11 mouse cellular contexts compared by ENCODE assay signal in the genomic region with DNA sequence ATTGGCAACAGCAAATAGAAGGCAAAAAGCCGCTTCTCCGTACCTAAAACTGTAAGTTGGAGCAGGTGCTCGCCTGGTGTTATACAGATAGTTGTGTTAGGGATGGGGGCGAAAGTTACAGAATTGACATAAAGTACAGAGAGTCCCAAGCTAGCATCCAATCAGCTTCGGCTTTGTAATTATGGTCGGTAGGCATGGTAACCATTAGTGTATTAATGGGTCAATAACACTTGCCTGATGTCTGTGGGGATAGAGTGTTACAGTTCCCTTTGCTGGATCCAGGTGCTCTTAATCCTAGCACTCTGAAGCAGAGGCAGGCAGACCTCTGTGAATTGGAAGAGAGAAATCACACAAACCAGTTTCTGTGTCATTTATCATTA. TPM values are rescaled to one million over a fixed set of nuclear protein-coding genes. Genes with fewer than 3 reads are reported as not detected.
DNase-seq lines count a peak whose midpoint lies in the region; ATAC-seq lines count a peak whose summit lies in the region.
"Had no signal": no experiment of that assay in that cellular context is flagged by ENCODE, and none has a peak within 500 bp of the region (broad histone marks: within the 10 kb centered on the region; RNA-seq: fewer than 3 reads in every experiment).

No protein-coding gene starts in this region.

- no peak for DNase-seq in lung, postnatal 25 days (ENCODE audit: low spot score)
- DNase-seq in gastrocnemius, postnatal 36 days = no peak
- no peak for DNase-seq in left cerebral cortex, postnatal 25 days (ENCODE audit: low spot score in 2 of 2)
- no peak for DNase-seq in adrenal gland, postnatal 4 days (ENCODE audit: low spot score in 2 of 2)
- DNase-seq: kidney, adult 8-10 months had no signal

- intact Hi-C loops in gastrocnemius, postnatal 36 days (cut with DNase I) = loop anchor here (10.0 kb wide), 1 partner anchor 392 kb away; no protein-coding TSS in a partner anchor
- intact Hi-C loops in left cerebral cortex, postnatal 25 days (cut with DNase I) = no loop called here

- H3K27me3 ChIP-seq in lung, embryonic 15.5 days = no peaks in the 10 kb centered on the region
- H3K27me3 ChIP-seq in forebrain, embryonic 12.5 days = no peaks in the 10 kb centered on the region
- no peaks in the 10 kb centered on the region for H3K27me3 ChIP-seq in intestine, embryonic 15.5 days (replicated peaks)
- no peaks in the 10 kb centered on the region for H3K27me3 ChIP-seq in neural tube, embryonic 13.5 days

- H3K4me2 ChIP-seq in lung, embryonic 15.5 days = peak overlapping the region; percentile 71
- peak overlapping the region; percentile 63 for H3K4me2 ChIP-seq in forebrain, embryonic 12.5 days
- peak overlapping the region; percentile 62 for H3K4me2 ChIP-seq in intestine, embryonic 15.5 days (replicated peaks)
- peak overlapping the region; percentile 58 for H3K4me2 ChIP-seq in neural tube, embryonic 13.5 days

- no peaks in the 10 kb centered on the region for H3K36me3 ChIP-seq in lung, embryonic 15.5 days
- no peaks in the 10 kb centered on the region for H3K36me3 ChIP-seq in forebrain, embryonic 12.5 days (replicated peaks)
- H3K36me3 ChIP-seq in intestine, embryonic 15.5 days = no peaks in the 10 kb centered on the region
- H3K36me3 ChIP-seq in neural tube, embryonic 13.5 days = no peaks in the 10 kb centered on the region

- ATAC-seq in lung, embryonic 15.5 days (ENCODE audit: borderline replicate concordance, extremely low read depth, low FRiP score, low TSS enrichment) = no peak
- ATAC-seq in forebrain, embryonic 12.5 days (ENCODE audit: low FRiP score) = no peak
- no peak for ATAC-seq in intestine, embryonic 15.5 days
- ATAC-seq in neural tube, embryonic 13.5 days (ENCODE audit: low read depth) = no peak

- no peak overlapping the region for H3K27ac ChIP-seq in lung, embryonic 15.5 days
- H3K27ac ChIP-seq in forebrain, embryonic 12.5 days = peak overlapping the region; percentile 83; the same call in 1 of the 2 replicates
- peak overlapping the region; percentile 59; the same call in 1 of the 2 replicates for H3K27ac ChIP-seq in intestine, embryonic 15.5 days
- peak overlapping the region; percentile 84; the same call in 1 of the 2 replicates for H3K27ac ChIP-seq in neural tube, embryonic 13.5 days (replicated peaks)

- WGBS in lung, embryonic 15.5 days = 85% methylated on average over 6 of the region's 6 CpGs
- WGBS in forebrain, embryonic 12.5 days = 81% methylated on average over 6 of the region's 6 CpGs
- 82% methylated on average over 6 of the region's 6 CpGs for WGBS in intestine, embryonic 15.5 days
- 87% methylated on average over 6 of the region's 6 CpGs for WGBS in neural tube, embryonic 13.5 days

- no peak overlapping the region for H3K9ac ChIP-seq in lung, embryonic 15.5 days
- H3K9ac ChIP-seq in forebrain, embryonic 12.5 days = no peak overlapping the region
- H3K9ac ChIP-seq in intestine, embryonic 15.5 days = no peak overlapping the region
- no peak overlapping the region for H3K9ac ChIP-seq in neural tube, embryonic 13.5 days

- H3K4me3 ChIP-seq in lung, embryonic 15.5 days = peak overlapping the region; percentile 69; the same call in 1 of the 2 replicates
- H3K4me3 ChIP-seq in forebrain, embryonic 12.5 days (replicated peaks) = peak overlapping the region; percentile 74
- H3K4me3 ChIP-seq in intestine, embryonic 15.5 days (replicated peaks) = peak overlapping the region; percentile 61; the same call in 1 of the 2 replicates
- peak overlapping the region; percentile 78 for H3K4me3 ChIP-seq in neural tube, embryonic 13.5 days

- H3K9me3 ChIP-seq in lung, embryonic 15.5 days = no peaks in the 10 kb centered on the region
- no peaks in the 10 kb centered on the region for H3K9me3 ChIP-seq in forebrain, embryonic 12.5 days
- no peaks in the 10 kb centered on the region for H3K9me3 ChIP-seq in intestine, embryonic 15.5 days
- H3K9me3 ChIP-seq in neural tube, embryonic 13.5 days = no peaks in the 10 kb centered on the region

- peaks cover 11% of the 10 kb centered on the region for H3K4me1 ChIP-seq in lung, embryonic 15.5 days
- H3K4me1 ChIP-seq in forebrain, embryonic 12.5 days = peaks cover 15% of the 10 kb centered on the region
- peaks cover 9% of the 10 kb centered on the region; the same call in 1 of the 2 replicates for H3K4me1 ChIP-seq in intestine, embryonic 15.5 days (replicated peaks)
- H3K4me1 ChIP-seq in neural tube, embryonic 13.5 days (replicated peaks) = peaks cover 12% of the 10 kb centered on the region

RNA-seq across cellular contexts. Expression of gene Klrb1b, which starts 10.8 kb away (rescaled TPM):
- 0.16 and 0.18 TPM in 2 replicates for polyA plus RNA-seq in lung, embryonic 15.5 days (2015; fragmentation: Nextera tagmentation; extraction: Ambion mirVana)
- not detected in 2 replicates for polyA plus RNA-seq in forebrain, embryonic 12.5 days (2016; fragmentation: Nextera tagmentation; extraction: Ambion mirVana)
- polyA plus RNA-seq in intestine, embryonic 15.5 days (2015; fragmentation: Nextera tagmentation; extraction: Ambion mirVana) = 1.2 TPM in 2 replicates
- not detected in 2 replicates for polyA plus RNA-seq in neural tube, embryonic 13.5 days (2015; fragmentation: Nextera tagmentation; extraction: Ambion mirVana)
- total RNA-seq in gastrocnemius, postnatal 36 days (2021) = not detected
- total RNA-seq in left cerebral cortex, postnatal 25 days (2021) = not detected
- under 1 TPM in 1 of 2 experiments, not detected in 1; 0.79 TPM for total RNA-seq in adrenal gland, postnatal 4 days (2021)
- total RNA-seq: common myeloid progenitor, adult 5-6 weeks had no signal

RNA-seq across cellular contexts. Expression of gene Gm44511, which starts 10.8 kb away (rescaled TPM):
- not detected in 2 replicates for polyA plus RNA-seq in lung, embryonic 15.5 days (2015; fragmentation: Nextera tagmentation; extraction: Ambion mirVana)
- polyA plus RNA-seq in forebrain, embryonic 12.5 days (2016; fragmentation: Nextera tagmentation; extraction: Ambion mirVana) = not detected in 2 replicates
- polyA plus RNA-seq in intestine, embryonic 15.5 days (2015; fragmentation: Nextera tagmentation; extraction: Ambion mirVana) = not detected in 2 replicates
- not detected in 2 replicates for polyA plus RNA-seq in neural tube, embryonic 13.5 days (2015; fragmentation: Nextera tagmentation; extraction: Ambion mirVana)
- not detected for total RNA-seq in gastrocnemius, postnatal 36 days (2021)
- not detected for total RNA-seq in left cerebral cortex, postnatal 25 days (2021)
- not detected for total RNA-seq in adrenal gland, postnatal 4 days (2021)
- polyA plus RNA-seq: neural tube, embryonic 11.5 days had no signal

RNA-seq across cellular contexts. Expression of gene Klrb1c, which starts 47.9 kb away (rescaled TPM):
- polyA plus RNA-seq in lung, embryonic 15.5 days (2015; fragmentation: Nextera tagmentation; extraction: Ambion mirVana) = 0.15 and 0.16 TPM in 2 replicates
- 0.08 TPM in 1 of 2 replicates, not detected in the other for polyA plus RNA-seq in forebrain, embryonic 12.5 days (2016; fragmentation: Nextera tagmentation; extraction: Ambion mirVana)
- polyA plus RNA-seq in intestine, embryonic 15.5 days (2015; fragmentation: Nextera tagmentation; extraction: Ambion mirVana) = 0.30 and 0.34 TPM in 2 replicates
- polyA plus RNA-seq in neural tube, embryonic 13.5 days (2015; fragmentation: Nextera tagmentation; extraction: Ambion mirVana) = 0.10 TPM in 1 of 2 replicates, not detected in the other
- total RNA-seq in gastrocnemius, postnatal 36 days (2021) = not detected
- not detected for total RNA-seq in left cerebral cortex, postnatal 25 days (2021)
- total RNA-seq in adrenal gland, postnatal 4 days (2021) = under 1 TPM; 0.11 to 0.25 TPM
- polyA plus RNA-seq: neural tube, embryonic 11.5 days had no signal

RNA-seq across cellular contexts. Expression of gene Clec2i, which starts 50.4 kb away (rescaled TPM):
- 0.24 and 0.32 TPM in 2 replicates for polyA plus RNA-seq in lung, embryonic 15.5 days (2015; fragmentation: Nextera tagmentation; extraction: Ambion mirVana)
- polyA plus RNA-seq in forebrain, embryonic 12.5 days (2016; fragmentation: Nextera tagmentation; extraction: Ambion mirVana) = 0.10 TPM in 1 of 2 replicates, not detected in the other
- 0.19 and 0.21 TPM in 2 replicates for polyA plus RNA-seq in intestine, embryonic 15.5 days (2015; fragmentation: Nextera tagmentation; extraction: Ambion mirVana)
- not detected in 2 replicates for polyA plus RNA-seq in neural tube, embryonic 13.5 days (2015; fragmentation: Nextera tagmentation; extraction: Ambion mirVana)
- total RNA-seq in gastrocnemius, postnatal 36 days (2021) = under 1 TPM in 1 of 2 experiments, not detected in 1; 0.18 TPM
- total RNA-seq in left cerebral cortex, postnatal 25 days (2021) = not detected
- total RNA-seq in adrenal gland, postnatal 4 days (2021) = under 1 TPM in 1 of 2 experiments, not detected in 1; 0.23 TPM
- polyA plus RNA-seq: neural tube, embryonic 11.5 days had no signal

RNA-seq across cellular contexts. Expression of gene BC035044, which starts 54.0 kb away (rescaled TPM):
- polyA plus RNA-seq in lung, embryonic 15.5 days (2015; fragmentation: Nextera tagmentation; extraction: Ambion mirVana) = 0.83 and 1.4 TPM in 2 replicates
- polyA plus RNA-seq in forebrain, embryonic 12.5 days (2016; fragmentation: Nextera tagmentation; extraction: Ambion mirVana) = 0.17 and 0.43 TPM in 2 replicates
- 1.7 and 1.9 TPM in 2 replicates for polyA plus RNA-seq in intestine, embryonic 15.5 days (2015; fragmentation: Nextera tagmentation; extraction: Ambion mirVana)
- 0.62 and 0.68 TPM in 2 replicates for polyA plus RNA-seq in neural tube, embryonic 13.5 days (2015; fragmentation: Nextera tagmentation; extraction: Ambion mirVana)
- total RNA-seq in gastrocnemius, postnatal 36 days (2021) = not detected
- total RNA-seq in left cerebral cortex, postnatal 25 days (2021) = 1 to 10 TPM in 1 of 2 experiments, under 1 TPM in 1; 0.96 to 1.4 TPM
- 1 to 10 TPM in 1 of 2 experiments, under 1 TPM in 1; 0.67 to 1.7 TPM for total RNA-seq in adrenal gland, postnatal 4 days (2021)
